17 mouse cellular contexts compared by ENCODE assay signal in genomic region chr7:45419859-45420614, GRCm38 (mm10). TPM values are rescaled to one million over a fixed set of nuclear protein-coding genes. Genes with fewer than 3 reads are reported as not detected.
DNase-seq lines count a peak whose midpoint lies in the region; ATAC-seq and TF ChIP-seq lines count a peak whose summit lies in the region.
"Had no signal": no experiment of that assay in that cellular context is flagged by ENCODE, and none has a peak within 500 bp of the region (broad histone marks: within the 10 kb centered on the region; RNA-seq: fewer than 3 reads in every experiment).

No protein-coding gene starts in this region.

- peak overlapping the region; percentile 6; the same call in 1 of the 2 replicates for H3K4me2 ChIP-seq in liver, embryonic 11.5 days
- H3K4me2 ChIP-seq in embryonic facial prominence, embryonic 11.5 days (ENCODE audit: low read depth, low read length): peak overlapping the region; percentile 19; the same call in 1 of the 2 replicates
- peak overlapping the region; percentile 43 for H3K4me2 ChIP-seq in limb, embryonic 12.5 days
- no peak overlapping the region for H3K4me2 ChIP-seq in stomach, embryonic 15.5 days
- no peak overlapping the region for H3K4me2 ChIP-seq in hindbrain, postnatal 0 days (ENCODE audit: low read depth, low read length)
- H3K4me2 ChIP-seq: hindbrain, embryonic 12.5 days had no signal

- H3K9ac ChIP-seq in liver, embryonic 11.5 days (ENCODE audit: low read depth, low read length): no peak overlapping the region
- no peak overlapping the region for H3K9ac ChIP-seq in embryonic facial prominence, embryonic 11.5 days (replicated peaks; ENCODE audit: low read length)
- peak overlapping the region; percentile 37; the same call in 1 of the 2 replicates for H3K9ac ChIP-seq in limb, embryonic 12.5 days (replicated peaks)
- no peak overlapping the region for H3K9ac ChIP-seq in stomach, embryonic 15.5 days
- H3K9ac ChIP-seq in hindbrain, postnatal 0 days (replicated peaks; ENCODE audit: low read length): no peak overlapping the region
- H3K9ac ChIP-seq: hindbrain, embryonic 12.5 days had no signal

- no peak for DNase-seq in liver, embryonic 11.5 days (ENCODE audit: low spot score)
- no peak for DNase-seq in liver
- DNase-seq in embryonic facial prominence, embryonic 11.5 days (ENCODE audit: low spot score): peak; percentile 54
- no peak for DNase-seq in left cerebral cortex, adult 2 months (ENCODE audit: extremely low spot score in 1 of 2, low spot score in 2 of 2)
- DNase-seq in hindbrain, postnatal 0 days (ENCODE audit: low spot score): no peak
- DNase-seq: cerebellum, adult 18-20 months; heart, adult 2 months; kidney, postnatal 14 days; right cerebral cortex, postnatal 14 days had no signal

- H3K9me3 ChIP-seq in liver, embryonic 11.5 days (ENCODE audit: control insufficient read depth, low read length): no peaks in the 10 kb centered on the region
- no peaks in the 10 kb centered on the region for H3K9me3 ChIP-seq in embryonic facial prominence, embryonic 11.5 days (replicated peaks; ENCODE audit: control insufficient read depth, low read length)
- H3K9me3 ChIP-seq in limb, embryonic 12.5 days: no peaks in the 10 kb centered on the region
- no peaks in the 10 kb centered on the region for H3K9me3 ChIP-seq in stomach, embryonic 15.5 days
- H3K9me3 ChIP-seq in hindbrain, postnatal 0 days (ENCODE audit: low read length): no peaks in the 10 kb centered on the region
- H3K9me3 ChIP-seq: hindbrain, embryonic 12.5 days had no signal

- H3K36me3 ChIP-seq in liver, embryonic 11.5 days (ENCODE audit: control insufficient read depth, insufficient read depth, low read length): peaks cover 39% of the 10 kb centered on the region
- peaks cover 23% of the 10 kb centered on the region for H3K36me3 ChIP-seq in embryonic facial prominence, embryonic 11.5 days (replicated peaks; ENCODE audit: control insufficient read depth, insufficient read depth, low read depth, low read length)
- H3K36me3 ChIP-seq in limb, embryonic 12.5 days: peaks cover 45% of the 10 kb centered on the region
- peaks cover 36% of the 10 kb centered on the region for H3K36me3 ChIP-seq in stomach, embryonic 15.5 days
- H3K36me3 ChIP-seq in hindbrain, postnatal 0 days (ENCODE audit: insufficient read depth, low read length): peaks cover 40% of the 10 kb centered on the region

- no peak overlapping the region for H3K4me3 ChIP-seq in liver, embryonic 11.5 days (ENCODE audit: low read depth, low read length)
- no peak overlapping the region; the same call in 1 of the 2 replicates for H3K4me3 ChIP-seq in embryonic facial prominence, embryonic 11.5 days (ENCODE audit: low read depth, low read length)
- H3K4me3 ChIP-seq in limb, embryonic 12.5 days (replicated peaks): peak overlapping the region; percentile 16
- H3K4me3 ChIP-seq in stomach, embryonic 15.5 days (replicated peaks): no peak overlapping the region
- no peak overlapping the region for H3K4me3 ChIP-seq in left cerebral cortex, adult 2 months
- H3K4me3 ChIP-seq in hindbrain, postnatal 0 days (ENCODE audit: low read length): no peak overlapping the region
- H3K4me3 ChIP-seq: heart, adult 2 months; hindbrain, embryonic 12.5 days had no signal

- WGBS in liver, embryonic 11.5 days: 26% methylated on average over 27 of the region's 27 CpGs
- WGBS in embryonic facial prominence, embryonic 11.5 days: 13% methylated on average over 27 of the region's 27 CpGs
- 9% methylated on average over 27 of the region's 27 CpGs for WGBS in limb, embryonic 12.5 days
- 14% methylated on average over 27 of the region's 27 CpGs for WGBS in stomach, embryonic 15.5 days
- 17% methylated on average over 27 of the region's 27 CpGs for WGBS in hindbrain, postnatal 0 days

- H3K4me1 ChIP-seq in liver, embryonic 11.5 days (replicated peaks; ENCODE audit: control insufficient read depth, insufficient read depth, low read length): 0 out of 2 replicates have a peak, but pooled peaks cover 4% of the 10 kb centered on the region
- peaks cover 5% of the 10 kb centered on the region; the same call in 1 of the 2 replicates for H3K4me1 ChIP-seq in embryonic facial prominence, embryonic 11.5 days (ENCODE audit: control insufficient read depth, insufficient read depth, low read length)
- H3K4me1 ChIP-seq in limb, embryonic 12.5 days (replicated peaks): peaks cover 33% of the 10 kb centered on the region
- peaks cover 22% of the 10 kb centered on the region for H3K4me1 ChIP-seq in stomach, embryonic 15.5 days
- no peaks in the 10 kb centered on the region for H3K4me1 ChIP-seq in hindbrain, postnatal 0 days (ENCODE audit: insufficient read depth, low read length)

- no peak for TF ChIP-seq CTCF in left cerebral cortex, adult 2 months (IDR thresholded peaks at IDR 0.05)
- TF ChIP-seq CTCF in hindbrain, postnatal 0 days (IDR thresholded peaks at IDR 0.05; ENCODE audit: low read depth): no peak

- no peak for ATAC-seq in liver, embryonic 11.5 days (replicated peaks; ENCODE audit: low FRiP score)
- ATAC-seq in embryonic facial prominence, embryonic 11.5 days (replicated peaks; ENCODE audit: insufficient number of reproducible peaks, low FRiP score, low TSS enrichment, low read depth): no peak
- ATAC-seq in limb, embryonic 12.5 days (ENCODE audit: insufficient number of reproducible peaks, insufficient read depth, low FRiP score, low TSS enrichment, low read depth): no peak
- ATAC-seq in stomach, embryonic 15.5 days (ENCODE audit: insufficient read depth, low FRiP score, low read depth): 0 out of 2 replicates have a peak, but pooled peaks have one; percentile 16
- ATAC-seq in hindbrain, postnatal 0 days: no peak
- ATAC-seq: activated CD4-positive, CD25-positive, alpha-beta regulatory T cell, adult 4 months had no signal

- H3K27ac ChIP-seq in liver, embryonic 11.5 days (ENCODE audit: low read depth, low read length): no peak overlapping the region
- H3K27ac ChIP-seq in embryonic facial prominence, embryonic 11.5 days (replicated peaks; ENCODE audit: low read depth, low read length): no peak overlapping the region
- H3K27ac ChIP-seq in limb, embryonic 12.5 days: no peak overlapping the region
- no peak overlapping the region for H3K27ac ChIP-seq in stomach, embryonic 15.5 days
- no peak overlapping the region for H3K27ac ChIP-seq in left cerebral cortex, adult 2 months
- no peak overlapping the region for H3K27ac ChIP-seq in hindbrain, postnatal 0 days
- H3K27ac ChIP-seq: heart, adult 2 months; hindbrain, embryonic 12.5 days; macrophage had no signal

- intact Hi-C loops in left cerebral cortex, adult 2 months (cut with DNase I): no loop called here

- H3K27me3 ChIP-seq in liver, embryonic 11.5 days (replicated peaks; ENCODE audit: control insufficient read depth, insufficient read depth, low read length): peaks cover 52% of the 10 kb centered on the region
- H3K27me3 ChIP-seq in embryonic facial prominence, embryonic 11.5 days (ENCODE audit: control insufficient read depth, insufficient read depth, low read length): peaks cover 37% of the 10 kb centered on the region
- peaks cover 66% of the 10 kb centered on the region for H3K27me3 ChIP-seq in limb, embryonic 12.5 days
- peaks cover 32% of the 10 kb centered on the region for H3K27me3 ChIP-seq in stomach, embryonic 15.5 days (replicated peaks)
- H3K27me3 ChIP-seq in hindbrain, postnatal 0 days (ENCODE audit: insufficient read depth, low read length): peaks cover 25% of the 10 kb centered on the region

RNA-seq across cellular contexts. Expression of gene Lhb, which starts 0.6 kb away (rescaled TPM):
- 0.26 TPM in 1 of 2 replicates, not detected in the other for polyA plus RNA-seq in liver, embryonic 11.5 days (2014; fragmentation: Nextera tagmentation; extraction: Ambion mirVana)
- not detected in 2 replicates for polyA plus RNA-seq in embryonic facial prominence, embryonic 11.5 days (2014; fragmentation: Nextera tagmentation; extraction: Ambion mirVana)
- polyA plus RNA-seq in limb, embryonic 12.5 days (2016; fragmentation: Nextera tagmentation; extraction: Ambion mirVana): 0.33 TPM in 1 of 2 replicates, not detected in the other
- 0.62 TPM in 1 of 2 replicates, not detected in the other for polyA plus RNA-seq in stomach, embryonic 15.5 days (2015; fragmentation: Nextera tagmentation; extraction: Ambion mirVana)
- total RNA-seq in left cerebral cortex, adult 2 months (2021): not detected
- 1.3 TPM in 1 of 2 replicates, not detected in the other for total RNA-seq in hindbrain, postnatal 0 days (2014; rRNA removed)
- 0.60 and 0.74 TPM in 2 replicates for polyA plus RNA-seq in hindbrain, postnatal 0 days (2015; fragmentation: Nextera tagmentation; extraction: Ambion mirVana)
- total RNA-seq: heart, adult 2 months; left cerebral cortex, adult 8-10 months; neutrophil, adult 5-6 weeks had no signal
- polyA plus RNA-seq: activated CD4-positive, CD25-positive, alpha-beta regulatory T cell, adult 4 months; frontal cortex, adult 2 months; macrophage had no signal

RNA-seq across cellular contexts. Expression of gene Ntf5, which starts 6.5 kb away (rescaled TPM):
- 2.0 and 2.5 TPM in 2 replicates for polyA plus RNA-seq in liver, embryonic 11.5 days (2014; fragmentation: Nextera tagmentation; extraction: Ambion mirVana)
- polyA plus RNA-seq in embryonic facial prominence, embryonic 11.5 days (2014; fragmentation: Nextera tagmentation; extraction: Ambion mirVana): 3.9 and 5.1 TPM in 2 replicates
- 3.9 and 5.6 TPM in 2 replicates for polyA plus RNA-seq in limb, embryonic 12.5 days (2016; fragmentation: Nextera tagmentation; extraction: Ambion mirVana)
- polyA plus RNA-seq in stomach, embryonic 15.5 days (2015; fragmentation: Nextera tagmentation; extraction: Ambion mirVana): 2.6 and 2.7 TPM in 2 replicates
- not detected for total RNA-seq in left cerebral cortex, adult 2 months (2021)
- total RNA-seq in hindbrain, postnatal 0 days (2014; rRNA removed): 0.16 TPM in 1 of 2 replicates, not detected in the other
- 0.14 and 0.16 TPM in 2 replicates for polyA plus RNA-seq in hindbrain, postnatal 0 days (2015; fragmentation: Nextera tagmentation; extraction: Ambion mirVana)
- total RNA-seq: neutrophil, adult 5-6 weeks had no signal
- polyA plus RNA-seq: activated CD4-positive, CD25-positive, alpha-beta regulatory T cell, adult 4 months; macrophage had no signal

RNA-seq across cellular contexts. Expression of gene Kcna7, which starts 14.6 kb away (rescaled TPM):
- polyA plus RNA-seq in liver, embryonic 11.5 days (2014; fragmentation: Nextera tagmentation; extraction: Ambion mirVana): 0.18 TPM in 1 of 2 replicates, not detected in the other
- polyA plus RNA-seq in embryonic facial prominence, embryonic 11.5 days (2014; fragmentation: Nextera tagmentation; extraction: Ambion mirVana): not detected in 2 replicates
- 0.13 and 0.18 TPM in 2 replicates for polyA plus RNA-seq in limb, embryonic 12.5 days (2016; fragmentation: Nextera tagmentation; extraction: Ambion mirVana)
- 0.08 TPM in 1 of 2 replicates, not detected in the other for polyA plus RNA-seq in stomach, embryonic 15.5 days (2015; fragmentation: Nextera tagmentation; extraction: Ambion mirVana)
- not detected for total RNA-seq in left cerebral cortex, adult 2 months (2021)
- 0.52 TPM in 1 of 2 replicates, not detected in the other for total RNA-seq in hindbrain, postnatal 0 days (2014; rRNA removed)
- not detected in 2 replicates for polyA plus RNA-seq in hindbrain, postnatal 0 days (2015; fragmentation: Nextera tagmentation; extraction: Ambion mirVana)
- total RNA-seq: neutrophil, adult 5-6 weeks had no signal
- polyA plus RNA-seq: activated CD4-positive, CD25-positive, alpha-beta regulatory T cell, adult 4 months; frontal cortex, adult 2 months; hindbrain, embryonic 12.5 days; macrophage had no signal

RNA-seq across cellular contexts. Expression of gene Gys1, which starts 14.6 kb away (rescaled TPM):
- polyA plus RNA-seq in liver, embryonic 11.5 days (2014; fragmentation: Nextera tagmentation; extraction: Ambion mirVana): 21.4 and 23.7 TPM in 2 replicates
- 28.7 and 30.7 TPM in 2 replicates for polyA plus RNA-seq in embryonic facial prominence, embryonic 11.5 days (2014; fragmentation: Nextera tagmentation; extraction: Ambion mirVana)
- polyA plus RNA-seq in limb, embryonic 12.5 days (2016; fragmentation: Nextera tagmentation; extraction: Ambion mirVana): 45.2 and 46.2 TPM in 2 replicates
- polyA plus RNA-seq in stomach, embryonic 15.5 days (2015; fragmentation: Nextera tagmentation; extraction: Ambion mirVana): 34.3 and 37.7 TPM in 2 replicates
- 10 to 100 TPM; 18.2 to 19.2 TPM for total RNA-seq in left cerebral cortex, adult 2 months (2021)
- total RNA-seq in hindbrain, postnatal 0 days (2014; rRNA removed): 21.1 and 22.4 TPM in 2 replicates
- polyA plus RNA-seq in hindbrain, postnatal 0 days (2015; fragmentation: Nextera tagmentation; extraction: Ambion mirVana): 16.1 and 16.4 TPM in 2 replicates

RNA-seq across cellular contexts. Expression of gene Ruvbl2, which starts 17.9 kb away (rescaled TPM):
- polyA plus RNA-seq in liver, embryonic 11.5 days (2014; fragmentation: Nextera tagmentation; extraction: Ambion mirVana): 240 and 250 TPM in 2 replicates
- 172 and 179 TPM in 2 replicates for polyA plus RNA-seq in embryonic facial prominence, embryonic 11.5 days (2014; fragmentation: Nextera tagmentation; extraction: Ambion mirVana)
- polyA plus RNA-seq in limb, embryonic 12.5 days (2016; fragmentation: Nextera tagmentation; extraction: Ambion mirVana): 155 and 156 TPM in 2 replicates
- 127 and 139 TPM in 2 replicates for polyA plus RNA-seq in stomach, embryonic 15.5 days (2015; fragmentation: Nextera tagmentation; extraction: Ambion mirVana)
- 10 to 100 TPM; 34.4 to 39.9 TPM for total RNA-seq in left cerebral cortex, adult 2 months (2021)
- 147 and 161 TPM in 2 replicates for total RNA-seq in hindbrain, postnatal 0 days (2014; rRNA removed)
- polyA plus RNA-seq in hindbrain, postnatal 0 days (2015; fragmentation: Nextera tagmentation; extraction: Ambion mirVana): 82.9 and 88.9 TPM in 2 replicates

Comparison
In these comparisons a context has a peak if more than half of its experiments do, and no peak if none do; other contexts are left out.
1. H3K4me2 ChIP-seq: peak in liver, embryonic 11.5 days (single experiment), embryonic facial prominence, embryonic 11.5 days (single experiment) and limb, embryonic 12.5 days (single experiment); none in stomach, embryonic 15.5 days (single experiment) and hindbrain, postnatal 0 days (single experiment).